Mouse (Mus musculus): ENCODE measurements around the gene Emc9. TPM values are rescaled to one million over a fixed set of nuclear protein-coding genes. Genes with fewer than 3 reads are reported as not detected.

The Emc9 gene
- polyA plus RNA-seq, 1 experiment from 2014 or later, result 16.6 TPM

- Histone ChIP-seq H3K27me3 (ENCODE audit: insufficient read depth, low read length) (no peaks in the 10 kb centered on the region), H3K4me1 (replicated peaks; ENCODE audit: insufficient read depth, low read length) (peaks cover 15% of the 10 kb centered on the region; the same call in 1 of the 2 replicates), H3K27ac (peak within 1 kb of the TSS; percentile 99), H3K4me3 (replicated peaks; ENCODE audit: low read depth, low read length) (peak within 1 kb of the TSS; percentile 94), H3K9ac (ENCODE audit: low read depth, low read length) (peak within 1 kb of the TSS; percentile 92), H3K9me3 (replicated peaks; ENCODE audit: low read length) (no peaks in the 10 kb centered on the region), H3K36me3 (ENCODE audit: insufficient read depth, low read length) (peaks cover 28% of the 10 kb centered on the region), H3K4me2 (ENCODE audit: low read length) (peak within 1 kb of the TSS; percentile 96)
- peak; percentile 99 for DNase-seq (ENCODE audit: low spot score)
- peak; percentile 91 for ATAC-seq (replicated peaks; ENCODE audit: low FRiP score, low read depth)
- no peak for TF ChIP-seq CTCF (IDR thresholded peaks at IDR 0.05; ENCODE audit: low read depth)
- WGBS, result under 1% methylated on average over 33 of the region's 33 CpGs
Observed at GRCm38 (mm10) chr14:55591331-55591891, 6.3 kb upstream of the Emc9 start, which contains the start of gene Rnf31. Rnf31 (plus strand) TSS chr14:55591708.

- H3K36me3 ChIP-seq (ENCODE audit: insufficient read depth, low read length), result peaks cover 22% of the 10 kb centered on the region
- no peaks in the 10 kb centered on the region for H3K27me3 ChIP-seq (ENCODE audit: insufficient read depth, low read length)
- peak within 1 kb of the TSS; percentile 99 for H3K27ac ChIP-seq
- H3K4me3 ChIP-seq (replicated peaks; ENCODE audit: low read depth, low read length), result peak within 1 kb of the TSS; percentile 94
- H3K9ac ChIP-seq (ENCODE audit: low read depth, low read length), result peak within 1 kb of the TSS; percentile 92
- peaks cover 15% of the 10 kb centered on the region; the same call in 1 of the 2 replicates for H3K4me1 ChIP-seq (replicated peaks; ENCODE audit: insufficient read depth, low read length)
- peak; percentile 94 for ATAC-seq (replicated peaks; ENCODE audit: low FRiP score, low read depth)
- TF ChIP-seq CTCF (IDR thresholded peaks at IDR 0.05; ENCODE audit: low read depth), result 0 out of 2 replicates have a peak, but pooled peaks have one; percentile 26
- DNase-seq (ENCODE audit: low spot score), result peak; percentile 100
- WGBS, result under 1% methylated on average over 22 of the region's 22 CpGs
- peak within 1 kb of the TSS; percentile 96 for H3K4me2 ChIP-seq (ENCODE audit: low read length)
- H3K9me3 ChIP-seq (replicated peaks; ENCODE audit: low read length), result no peaks in the 10 kb centered on the region
Observed at GRCm38 (mm10) chr14:55590748-55591330, 5.7 kb upstream of the Emc9 start, which contains the start of gene Psme2. Psme2 (minus strand) TSS chr14:55591113.

- DNase-seq (ENCODE audit: low spot score), result no peak
- H3K27ac ChIP-seq, result peak overlapping the region; percentile 99
- H3K9me3 ChIP-seq (replicated peaks; ENCODE audit: low read length), result no peaks in the 10 kb centered on the region
- H3K27me3 ChIP-seq (ENCODE audit: insufficient read depth, low read length), result no peaks in the 10 kb centered on the region
- H3K4me2 ChIP-seq (ENCODE audit: low read length), result peak overlapping the region; percentile 96
- H3K9ac ChIP-seq (ENCODE audit: low read depth, low read length), result peak overlapping the region; percentile 92
- peaks cover 15% of the 10 kb centered on the region; the same call in 1 of the 2 replicates for H3K4me1 ChIP-seq (replicated peaks; ENCODE audit: insufficient read depth, low read length)
- peaks cover 14% of the 10 kb centered on the region for H3K36me3 ChIP-seq (ENCODE audit: insufficient read depth, low read length)
- 77% methylated on average over 11 of the region's 11 CpGs for WGBS
- no peak for TF ChIP-seq CTCF (IDR thresholded peaks at IDR 0.05; ENCODE audit: low read depth)
- peak overlapping the region; percentile 94 for H3K4me3 ChIP-seq (replicated peaks; ENCODE audit: low read depth, low read length)
- no peak for ATAC-seq (replicated peaks; ENCODE audit: low FRiP score, low read depth)
Observed at GRCm38 (mm10) chr14:55589771-55590448, 4.8 kb upstream of the Emc9 start.

GRCm38 (mm10) chr14:55589271-55589670 is 4.2 kb upstream of the Emc9 start:
- Histone ChIP-seq H3K9me3 (replicated peaks; ENCODE audit: low read length) (no peaks in the 10 kb centered on the region), H3K4me3 (replicated peaks; ENCODE audit: low read depth, low read length) (no peak overlapping the region), H3K27me3 (ENCODE audit: insufficient read depth, low read length) (no peaks in the 10 kb centered on the region), H3K4me2 (ENCODE audit: low read length) (no peak overlapping the region), H3K9ac (ENCODE audit: low read depth, low read length) (no peak overlapping the region), H3K4me1 (replicated peaks; ENCODE audit: insufficient read depth, low read length) (peaks cover 15% of the 10 kb centered on the region; the same call in 1 of the 2 replicates), H3K27ac (no peak overlapping the region), H3K36me3 (ENCODE audit: insufficient read depth, low read length) (peaks cover 8% of the 10 kb centered on the region)
- TF ChIP-seq CTCF (IDR thresholded peaks at IDR 0.05; ENCODE audit: low read depth), result no peak
- ATAC-seq (replicated peaks; ENCODE audit: low FRiP score, low read depth), result no peak
- no peak for DNase-seq (ENCODE audit: low spot score)
- WGBS, result 94% methylated on average over 5 of the region's 5 CpGs

GRCm38 (mm10) chr14:55586149-55586548 is 1.0 kb upstream of the Emc9 start:
- Histone ChIP-seq H3K9me3 (replicated peaks; ENCODE audit: low read length) (no peaks in the 10 kb centered on the region), H3K4me3 (replicated peaks; ENCODE audit: low read depth, low read length) (no peak overlapping the region), H3K36me3 (ENCODE audit: insufficient read depth, low read length) (peaks cover 7% of the 10 kb centered on the region; the same call in 1 of the 2 replicates), H3K27me3 (ENCODE audit: insufficient read depth, low read length) (no peaks in the 10 kb centered on the region), H3K4me2 (ENCODE audit: low read length) (no peak overlapping the region), H3K4me1 (replicated peaks; ENCODE audit: insufficient read depth, low read length) (no peaks in the 10 kb centered on the region), H3K27ac (no peak overlapping the region), H3K9ac (ENCODE audit: low read depth, low read length) (no peak overlapping the region)
- DNase-seq (ENCODE audit: low spot score) (no peak), ATAC-seq (replicated peaks; ENCODE audit: low FRiP score, low read depth) (no peak)
- 90% methylated on average over 2 of the region's 2 CpGs for whole genome bisulfite sequencing
- TF ChIP-seq CTCF (IDR thresholded peaks at IDR 0.05; ENCODE audit: low read depth), result no peak

- H3K4me3 ChIP-seq (replicated peaks; ENCODE audit: low read depth, low read length), result no peak overlapping the region
- no peak for DNase-seq (ENCODE audit: low spot score)
- H3K4me1 ChIP-seq (replicated peaks; ENCODE audit: insufficient read depth, low read length), result no peaks in the 10 kb centered on the region
- H3K9me3 ChIP-seq (replicated peaks; ENCODE audit: low read length), result no peaks in the 10 kb centered on the region
- no peak overlapping the region for H3K27ac ChIP-seq
- no peak overlapping the region for H3K9ac ChIP-seq (ENCODE audit: low read depth, low read length)
- peak overlapping the region; percentile 91; the same call in 1 of the 2 replicates for H3K4me2 ChIP-seq (ENCODE audit: low read length)
- H3K36me3 ChIP-seq (ENCODE audit: insufficient read depth, low read length), result peaks cover 10% of the 10 kb centered on the region; the same call in 1 of the 2 replicates
- WGBS, result 64% methylated on average over 6 of the region's 6 CpGs
- no peak for ATAC-seq (replicated peaks; ENCODE audit: low FRiP score, low read depth)
- H3K27me3 ChIP-seq (ENCODE audit: insufficient read depth, low read length), result no peaks in the 10 kb centered on the region
- TF ChIP-seq CTCF (IDR thresholded peaks at IDR 0.05; ENCODE audit: low read depth), result no peak
Observed at GRCm38 (mm10) chr14:55585566-55585960, 461 bp upstream of the Emc9 start.

All from kidney, postnatal 0 days (tissue).